Mouse (Mus musculus) granulocyte monocyte progenitor cell, adult 5-6 weeks (primary cell): ENCODE measurements around the gene Rtn2. TPM values are rescaled to one million over a fixed set of nuclear protein-coding genes. Genes with fewer than 3 reads are reported as not detected.

ENCODE experiments used
- ATAC-seq: replicated peaks from 2 replicates; pipeline ENCODE4 v1.8.0; 2016; ENCODE audit warnings: mild to moderate bottlenecking, moderate TSS enrichment, inconsistent platforms; ENCODE audit not compliant: poor library complexity, severe bottlenecking
- total RNA-seq, 2 experiments: library from RNA; stranded (forward) in 1 of 2; stranded (reverse) in 1 of 2; fragments of 200-712, 200-1000 nt in 1 of 2; fragments of >200 nt in 1 of 2; fragmentation: Nextera tagmentation in 1 of 2; gene quantifications; 2 replicates each; pipeline ENCODE4 v1.2.3; 2014 to 2017

Gene Rtn2
- not detected in 2 replicates for total RNA-seq (2014; fragmentation: Nextera tagmentation)
- total RNA-seq (2017), result not detected in 2 replicates

- peak; percentile 77 for ATAC-seq
These were observed at the start of gene Rtn2 for GRCm38 (mm10) chr7:19282385-19282784. Gene Rtn2 (plus strand): TSS chr7:19282624.

GRCm38 (mm10) chr7:19234652-19235051 is 47.8 kb upstream of the Rtn2 start:
- ATAC-seq, result no peak

- ATAC-seq, result peak; percentile 13
These were observed 47.2 kb upstream of the Rtn2 start for GRCm38 (mm10) chr7:19235092-19235671.

DNA sequence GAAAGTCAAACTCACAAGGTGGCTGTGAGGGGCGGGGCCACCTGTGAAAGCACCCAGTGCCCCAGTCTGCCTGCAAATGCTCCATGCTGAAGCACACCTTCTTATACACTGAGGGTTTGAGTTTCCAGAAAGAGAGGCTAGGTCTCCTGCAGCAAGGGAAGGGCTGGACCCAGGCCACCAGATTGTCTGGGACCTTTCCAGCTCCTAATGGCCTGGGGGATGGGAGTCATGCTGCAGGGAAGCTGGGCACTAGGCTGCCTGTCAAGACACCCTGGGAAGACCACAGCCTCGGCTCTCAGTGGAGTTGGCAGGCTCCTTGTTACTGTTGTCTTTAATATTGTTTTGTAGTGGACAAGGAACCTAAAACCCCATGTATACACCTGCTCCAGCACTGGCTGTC is 46.0 kb upstream of the Rtn2 start:
- no peak for ATAC-seq

- ATAC-seq, result no peak
These were observed 44.1 kb upstream of the Rtn2 start for GRCm38 (mm10) chr7:19238344-19238743.

DNA sequence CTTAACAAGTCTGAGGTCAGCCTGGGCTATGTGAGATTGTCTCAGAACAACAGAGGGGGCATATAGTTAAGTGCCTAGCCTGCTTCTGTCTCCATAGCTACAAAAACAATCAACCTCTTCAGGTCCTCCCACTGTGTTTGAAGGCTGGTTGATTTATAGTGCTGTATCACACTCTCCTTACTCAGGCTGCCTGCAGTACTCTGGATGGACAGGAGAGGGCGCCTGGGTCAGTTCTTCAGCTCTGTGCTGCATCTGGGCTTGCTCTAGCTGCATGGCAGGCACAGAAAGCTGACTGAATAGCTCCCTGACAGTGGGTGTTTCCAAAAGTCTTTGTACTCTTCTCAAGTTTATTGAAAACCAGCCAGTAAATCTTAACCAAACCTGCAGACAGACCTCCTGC is 43.0 kb upstream of the Rtn2 start:
- ATAC-seq, result peak; percentile 94

DNA sequence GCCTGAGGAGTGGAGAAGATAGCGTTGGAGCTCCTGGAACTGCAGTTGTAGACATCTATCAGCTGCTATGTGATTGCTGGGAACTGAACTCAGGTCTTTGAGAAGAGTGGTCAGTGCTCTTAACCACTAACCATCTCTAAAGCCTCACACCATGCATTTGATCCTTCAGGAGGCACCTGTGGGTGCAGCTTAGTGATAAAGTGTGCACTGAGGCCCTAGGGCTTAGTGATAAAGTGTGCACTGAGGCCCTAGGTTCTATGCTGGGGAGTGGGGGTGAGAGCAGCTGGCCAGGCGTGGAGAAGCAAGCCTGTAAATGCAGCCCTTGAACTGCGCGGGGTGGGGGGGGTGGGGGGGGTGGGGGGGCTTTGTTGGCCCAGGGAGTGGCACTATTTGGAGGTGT is 42.4 kb upstream of the Rtn2 start:
- no peak for ATAC-seq

DNA sequence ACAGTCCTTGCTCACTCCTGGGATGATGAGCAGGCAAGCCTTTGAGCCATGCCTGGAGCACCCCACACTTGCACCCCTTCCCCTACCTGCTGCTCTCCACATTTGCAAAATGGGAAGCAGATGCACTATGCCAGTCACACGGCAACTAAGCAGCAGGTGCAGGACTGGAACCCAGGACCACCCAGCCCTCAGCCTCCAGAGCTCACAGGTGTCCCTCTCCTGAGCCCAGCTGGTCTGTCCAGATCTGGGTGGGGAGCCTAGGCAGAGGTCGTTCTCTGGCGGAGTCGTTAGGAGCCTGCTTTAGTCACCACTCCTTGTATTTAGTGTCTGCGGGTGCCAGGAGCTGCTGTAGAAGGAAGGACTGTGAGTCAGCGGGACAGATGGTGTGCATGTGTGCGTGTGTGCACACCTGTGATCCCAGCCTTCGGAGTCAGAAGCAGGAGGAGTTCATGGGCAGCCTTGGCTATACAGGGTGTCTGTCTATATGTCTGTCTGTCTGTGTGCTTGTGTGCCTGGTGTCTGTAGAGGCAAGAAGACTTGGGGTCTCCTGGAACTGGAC is 41.4 kb upstream of the Rtn2 start:
- ATAC-seq, result no peak

GRCm38 (mm10) chr7:19242005-19242404 is 40.4 kb upstream of the Rtn2 start:
- no peak for ATAC-seq

- ATAC-seq, result no peak
These were observed 38.6 kb upstream of the Rtn2 start for GRCm38 (mm10) chr7:19243858-19244257.

GRCm38 (mm10) chr7:19245083-19245482 is 37.3 kb upstream of the Rtn2 start:
- ATAC-seq, result no peak

GRCm38 (mm10) chr7:19246855-19247254 is 35.6 kb upstream of the Rtn2 start:
- ATAC-seq, result no peak

DNA sequence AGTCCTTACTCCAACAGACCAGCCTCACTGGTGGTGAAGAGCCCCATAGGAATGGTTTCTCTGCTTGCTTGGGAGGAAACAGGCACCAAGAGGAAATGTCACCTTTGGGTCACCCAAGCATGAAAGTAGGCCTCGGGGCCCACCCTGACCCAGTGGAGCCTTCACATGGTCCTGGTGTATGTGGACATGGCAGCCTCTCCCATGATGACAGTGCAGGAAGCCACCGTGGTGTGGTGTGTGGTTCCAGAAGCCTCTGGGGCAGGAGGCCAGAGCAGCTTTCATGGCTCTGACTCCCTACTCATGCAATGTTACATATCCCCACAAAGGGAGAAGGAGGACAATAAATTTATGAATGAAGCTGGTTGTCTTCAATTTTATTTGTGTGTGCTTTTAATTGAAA is 34.9 kb upstream of the Rtn2 start:
- ATAC-seq, result no peak

DNA sequence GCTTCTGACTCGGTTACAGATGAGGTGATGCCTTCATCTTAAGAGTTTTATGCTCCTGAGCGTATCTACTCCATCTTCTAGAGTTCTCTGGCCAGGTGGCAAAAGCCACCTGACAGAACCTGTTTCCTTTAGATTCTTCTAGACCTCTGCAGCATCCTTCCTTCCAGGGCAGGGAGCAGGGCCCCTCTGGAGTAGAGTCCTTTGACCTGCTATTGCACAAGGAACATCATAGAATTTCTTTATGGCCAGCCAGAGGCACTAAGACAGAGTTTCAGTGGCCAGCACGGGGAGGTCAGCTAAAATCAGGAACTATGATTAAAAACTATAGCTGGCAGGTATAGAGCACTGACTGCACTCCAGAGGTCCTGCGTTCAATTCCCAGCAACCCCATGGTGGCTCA is 30.3 kb upstream of the Rtn2 start:
- ATAC-seq, result no peak

GRCm38 (mm10) chr7:19253437-19253836 is 29.0 kb upstream of the Rtn2 start:
- ATAC-seq, result no peak

GRCm38 (mm10) chr7:19255395-19255794 is 27.0 kb upstream of the Rtn2 start:
- no peak for ATAC-seq

DNA sequence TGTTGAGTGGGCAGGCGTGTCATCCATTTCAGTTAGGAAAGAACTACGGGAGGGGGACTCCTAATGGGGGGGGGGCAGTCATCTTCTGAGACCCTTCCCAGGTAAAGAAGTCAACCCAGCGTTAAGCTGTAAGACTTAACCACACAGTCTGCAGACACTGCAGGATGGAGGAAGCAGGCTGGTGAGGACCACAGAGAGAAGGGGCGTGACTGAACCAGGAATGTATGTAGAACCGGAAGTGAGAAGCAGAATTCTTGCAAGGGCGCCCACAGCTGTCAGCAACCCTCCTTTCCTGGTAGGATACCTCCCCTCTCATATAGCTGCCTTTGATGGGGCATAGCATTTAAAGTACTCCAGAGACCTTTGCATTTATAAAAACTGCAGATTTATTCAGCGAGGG is 25.9 kb upstream of the Rtn2 start:
- ATAC-seq, result peak; percentile 70

DNA sequence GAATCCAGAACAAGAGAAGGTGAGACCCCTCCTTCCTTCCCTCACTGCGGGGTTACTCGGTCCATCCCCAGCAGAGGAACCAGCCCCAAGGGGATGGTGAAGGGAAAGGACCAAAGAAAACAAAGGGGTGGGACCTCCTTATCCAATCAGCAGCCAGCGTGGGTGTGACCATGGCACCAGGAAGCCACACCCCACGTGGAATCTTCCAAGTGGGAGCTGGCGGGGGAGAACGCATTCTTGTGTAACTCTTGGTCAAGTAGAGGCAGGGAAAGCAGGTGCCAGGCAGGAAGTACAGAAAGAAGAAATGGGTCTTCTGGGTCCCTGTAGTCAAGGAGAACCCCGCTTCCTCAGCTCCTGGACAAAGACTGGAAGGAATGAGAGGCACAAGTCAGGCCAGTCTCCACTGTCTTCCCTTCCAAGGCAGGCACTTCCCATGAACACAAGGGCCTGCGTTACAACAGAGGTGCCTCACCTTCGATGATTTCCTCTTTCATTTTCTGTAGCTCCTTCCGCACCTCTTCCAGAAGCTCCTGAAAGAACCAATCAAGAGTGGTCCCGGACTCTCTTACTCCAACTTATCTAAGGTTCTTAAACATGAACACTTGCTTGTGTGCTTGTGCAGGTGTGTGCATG is 24.9 kb upstream of the Rtn2 start:
- peak; percentile 96 for ATAC-seq

GRCm38 (mm10) chr7:19258336-19258735 is 24.1 kb upstream of the Rtn2 start:
- no peak for ATAC-seq

- ATAC-seq, result no peak
These were observed 17.3 kb upstream of the Rtn2 start for GRCm38 (mm10) chr7:19265147-19265546.

DNA sequence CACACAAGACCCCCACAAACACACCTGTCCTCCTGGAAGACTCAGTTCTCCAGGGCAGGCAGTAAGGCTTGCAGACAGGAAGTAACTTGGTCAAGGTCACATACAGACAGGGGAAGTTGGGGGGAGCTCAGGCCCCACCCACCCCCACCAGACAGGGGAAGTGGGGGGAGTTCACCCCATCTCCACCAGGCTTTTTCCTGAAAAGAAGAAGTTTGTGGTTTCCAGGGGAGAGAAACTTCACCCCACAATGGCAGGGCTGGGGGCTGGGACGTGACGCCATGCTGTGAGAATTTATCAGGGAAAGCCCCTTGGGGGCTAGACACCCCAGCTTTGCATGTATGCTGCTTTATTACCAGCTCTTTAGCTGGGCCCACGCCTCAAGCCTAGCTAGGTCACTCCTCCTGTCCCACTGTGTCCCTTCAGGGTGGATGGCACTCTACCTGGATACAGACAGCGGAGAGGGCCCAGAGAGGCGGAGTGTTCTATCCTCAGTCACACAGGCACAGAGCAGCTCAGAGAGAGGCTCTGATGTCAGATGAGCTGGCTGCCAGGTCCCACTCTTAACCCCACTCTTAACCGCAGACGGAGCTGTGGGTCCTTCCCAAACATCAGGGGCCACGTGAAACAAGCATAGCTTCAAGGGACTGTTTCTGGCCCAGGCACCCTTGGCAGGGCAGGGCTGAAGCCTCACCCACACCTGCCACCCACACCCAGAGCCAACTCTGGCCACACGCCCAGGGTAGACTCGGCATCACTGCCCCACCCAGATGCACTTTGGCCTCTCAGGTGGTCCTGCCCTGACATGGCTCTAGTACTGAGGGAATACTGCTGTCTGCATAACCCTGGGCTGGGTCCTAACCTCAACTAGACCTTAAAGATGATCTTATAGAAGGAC is 16.2 kb upstream of the Rtn2 start:
- ATAC-seq, result peak; percentile 75
